Mouse (Mus musculus) T-cell, adult 2 months (primary cell): ENCODE measurements around the gene Emc9.

Experiments used
- DNase-seq: peaks from one replicate; pipeline ENCODE4 v3.0.0; 2022; ENCODE audit warnings: low spot score

The Emc9 gene

GRCm38 (mm10) chr14:55584702-55585565 is at the start of gene Emc9:
Gene Emc9 (minus strand): TSS chr14:55585302.
- peak; percentile 80 for DNase-seq

- peak; percentile 79 for DNase-seq
Measured at GRCm38 (mm10) chr14:55629312-55629711, 44.2 kb upstream of the Emc9 start.

- DNase-seq = no peak
Measured at GRCm38 (mm10) chr14:55628077-55628827, 43.1 kb upstream of the Emc9 start.

GRCm38 (mm10) chr14:55618486-55619195 is 33.5 kb upstream of the Emc9 start:
- peak; percentile 15 for DNase-seq

DNA sequence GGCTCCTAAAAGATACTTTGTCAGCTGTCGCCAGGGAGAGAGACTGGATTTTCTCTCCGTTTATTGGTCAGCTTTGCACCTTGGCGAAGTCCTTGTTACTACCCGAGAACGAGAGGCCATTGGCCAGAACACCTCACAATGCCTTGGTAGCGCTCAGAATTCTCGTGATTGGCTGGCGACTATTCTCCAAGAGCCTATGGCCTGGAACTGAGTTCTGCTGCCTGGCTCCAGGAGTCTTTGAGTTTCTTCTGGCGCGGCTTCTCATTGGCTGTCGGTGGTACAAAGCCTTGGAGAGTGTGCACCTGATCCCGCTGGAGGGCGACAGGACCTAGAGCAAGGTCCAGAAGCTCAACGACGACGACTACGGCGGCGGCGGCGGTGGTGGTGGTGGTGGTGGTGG is 32.7 kb upstream of the Emc9 start, which contains the start of gene Rec8:
Gene Rec8, plus strand, starts transcription at position 216 of the 400 bp plus-strand sequence.
- peak; percentile 10 for DNase-seq

DNA sequence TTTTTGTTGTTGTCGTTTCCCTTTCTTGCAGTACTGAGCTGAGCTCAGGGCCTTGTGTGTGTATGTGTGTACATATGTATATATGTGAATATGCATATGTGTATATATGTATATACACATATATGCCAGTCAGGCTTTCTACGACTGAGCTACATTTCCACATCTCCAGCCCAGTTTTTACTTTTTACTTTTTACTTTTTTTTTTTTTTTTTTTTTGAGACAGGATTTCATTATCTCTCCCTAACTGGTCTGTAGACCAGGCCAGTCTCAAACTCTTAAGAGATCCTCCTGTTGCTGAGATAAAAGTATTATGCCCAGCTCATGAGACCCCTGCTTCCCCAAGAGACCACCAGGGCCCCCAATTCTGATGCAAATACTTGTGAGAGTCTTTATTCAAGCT is 31.7 kb upstream of the Emc9 start:
- no peak for DNase-seq

DNA sequence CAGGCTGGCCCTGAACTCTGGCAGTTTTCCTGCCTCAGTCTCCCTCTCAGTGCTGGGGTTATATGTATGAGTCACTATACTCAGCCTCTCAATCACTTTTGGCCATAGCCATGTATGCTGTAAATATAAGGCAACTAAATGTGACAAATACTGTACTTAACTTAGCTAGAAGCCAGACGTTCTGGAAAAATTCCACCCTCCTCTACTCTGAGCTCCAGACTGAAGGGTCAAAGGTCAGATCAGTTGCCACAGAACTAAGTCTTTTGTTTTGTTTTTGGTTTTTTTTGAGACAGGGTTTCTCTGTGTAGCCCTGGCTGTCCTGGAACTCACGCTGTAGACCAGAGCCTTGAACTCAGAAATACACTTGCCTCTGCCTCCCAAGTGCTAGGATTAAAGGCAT is 30.8 kb upstream of the Emc9 start:
- no peak for DNase-seq

- no peak for DNase-seq
Measured at GRCm38 (mm10) chr14:55614565-55615178, 29.6 kb upstream of the Emc9 start.

DNA sequence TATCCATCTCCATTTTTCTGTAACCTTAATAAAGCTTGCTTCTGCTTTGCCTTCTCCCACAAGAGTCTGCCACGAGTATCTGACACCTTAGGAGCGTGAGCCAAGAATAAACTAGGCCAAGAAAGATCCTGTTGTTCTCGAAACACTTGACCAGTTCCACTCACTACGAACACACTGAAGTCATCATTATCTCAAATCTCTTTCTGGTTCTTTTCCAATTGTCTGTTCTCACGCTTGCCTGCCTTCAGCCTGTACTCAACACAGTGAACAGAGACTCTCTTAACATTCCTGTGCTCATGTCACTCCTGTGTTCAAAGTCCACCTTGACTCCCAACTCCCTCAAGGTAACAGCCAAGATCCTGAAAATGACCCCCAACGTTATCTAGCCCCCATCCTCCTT is 28.2 kb upstream of the Emc9 start:
- DNase-seq = no peak

- no peak for DNase-seq
Measured at GRCm38 (mm10) chr14:55608339-55608738, 23.2 kb upstream of the Emc9 start.

- no peak for DNase-seq
Measured at GRCm38 (mm10) chr14:55605743-55606459, 20.8 kb upstream of the Emc9 start.

DNA sequence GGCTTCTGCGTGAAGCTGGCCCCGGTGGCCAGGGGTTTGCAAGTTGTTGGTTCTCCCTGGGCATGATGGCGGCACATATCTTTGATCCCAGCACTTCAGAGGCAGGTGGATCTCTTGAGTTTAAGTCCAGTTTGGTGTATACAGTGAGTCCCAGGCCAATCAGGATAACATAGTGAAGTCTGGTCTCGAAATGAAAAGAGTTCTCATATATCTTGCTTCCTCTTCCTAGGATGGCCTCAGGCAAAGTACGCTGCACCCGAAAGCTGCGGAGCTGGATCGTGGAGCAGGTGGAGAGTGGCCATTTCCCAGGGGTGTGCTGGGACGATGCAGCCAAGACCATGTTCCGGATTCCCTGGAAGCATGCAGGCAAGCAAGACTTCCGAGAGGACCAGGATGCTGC is 19.7 kb upstream of the Emc9 start:
- DNase-seq = no peak

DNA sequence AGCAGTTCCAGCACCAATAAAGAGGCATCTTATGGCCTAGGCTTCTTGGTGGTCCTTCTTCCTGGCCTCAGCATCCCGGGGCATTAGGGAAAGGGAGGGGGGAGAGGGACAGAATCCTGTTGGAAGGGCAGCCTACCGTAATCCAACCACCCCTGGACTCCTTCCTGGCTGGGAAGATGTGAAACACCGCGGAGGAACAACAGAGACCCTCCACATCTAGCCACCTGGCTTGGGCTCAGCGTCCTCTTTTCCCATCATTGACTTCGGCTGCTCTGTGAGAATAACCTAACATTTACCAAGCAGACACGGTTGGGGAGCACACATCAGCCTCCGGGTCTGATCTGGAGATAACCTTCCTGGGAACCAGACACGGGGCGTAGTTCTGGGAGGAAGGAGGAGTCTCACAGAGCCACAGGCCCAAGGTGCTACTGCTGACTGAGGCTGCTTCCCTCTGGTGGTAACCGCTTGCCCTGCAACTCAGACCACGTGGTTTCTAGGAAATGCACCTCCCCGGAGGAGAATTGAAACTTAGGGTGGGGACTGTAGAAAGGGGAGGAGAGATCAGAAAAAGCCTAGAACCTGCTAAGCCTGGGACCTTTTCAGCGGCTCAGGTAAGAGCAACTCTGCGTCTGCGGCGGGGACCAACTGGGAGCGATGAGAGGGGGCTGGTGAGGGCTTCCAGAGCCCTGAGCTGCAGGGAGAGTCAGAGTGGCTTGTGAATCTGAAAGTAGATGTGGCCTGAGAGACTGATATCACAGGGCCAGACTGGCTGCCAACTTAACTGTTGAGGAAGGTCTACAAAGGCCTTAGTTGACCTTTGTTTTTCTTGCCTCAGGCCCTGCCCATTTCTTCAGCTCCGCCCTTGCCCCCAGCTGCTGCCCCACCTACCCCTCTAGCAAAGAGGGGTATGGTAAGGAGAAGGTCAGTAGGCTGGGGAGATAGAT is 18.8 kb upstream of the Emc9 start:
- DNase-seq = peak; percentile 97

- no peak for DNase-seq
Measured at GRCm38 (mm10) chr14:55603271-55603632, 18.1 kb upstream of the Emc9 start, which contains the start of gene Irf9. Gene Irf9 (plus strand): TSS chr14:55603571.

GRCm38 (mm10) chr14:55598521-55599390 is 13.7 kb upstream of the Emc9 start:
- no peak for DNase-seq

DNA sequence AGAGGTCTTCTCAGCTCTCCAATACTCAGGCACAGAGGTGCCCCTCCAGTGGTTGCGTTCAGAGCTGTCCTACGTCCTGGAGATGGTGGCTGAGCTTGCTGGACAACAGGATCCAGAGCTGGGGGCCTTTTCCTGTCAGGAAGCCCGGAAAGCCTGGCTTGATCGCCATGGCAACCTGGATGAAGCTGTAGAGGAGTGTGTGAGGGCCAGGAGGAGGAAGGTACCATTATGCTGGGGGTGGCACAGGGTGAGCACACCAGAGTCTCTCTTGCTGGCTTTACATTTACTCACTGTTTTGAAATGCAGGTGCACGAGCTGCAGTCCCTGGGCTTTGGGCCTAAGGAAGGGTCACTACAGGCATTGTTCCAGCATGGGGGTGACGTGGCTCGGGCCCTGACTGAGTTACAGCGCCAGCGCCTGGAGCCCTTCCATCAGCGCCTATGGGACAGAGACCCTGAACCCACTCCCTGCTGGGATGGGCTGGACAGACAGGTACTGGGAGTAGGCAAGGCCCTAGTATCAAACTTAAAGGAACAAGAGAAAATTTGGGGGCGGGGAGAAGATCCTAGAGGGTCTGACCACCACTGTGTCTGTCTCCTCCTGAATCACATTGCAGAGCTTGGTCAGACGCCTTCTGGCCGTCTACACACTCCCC is 11.1 kb upstream of the Emc9 start:
- no peak for DNase-seq

DNA sequence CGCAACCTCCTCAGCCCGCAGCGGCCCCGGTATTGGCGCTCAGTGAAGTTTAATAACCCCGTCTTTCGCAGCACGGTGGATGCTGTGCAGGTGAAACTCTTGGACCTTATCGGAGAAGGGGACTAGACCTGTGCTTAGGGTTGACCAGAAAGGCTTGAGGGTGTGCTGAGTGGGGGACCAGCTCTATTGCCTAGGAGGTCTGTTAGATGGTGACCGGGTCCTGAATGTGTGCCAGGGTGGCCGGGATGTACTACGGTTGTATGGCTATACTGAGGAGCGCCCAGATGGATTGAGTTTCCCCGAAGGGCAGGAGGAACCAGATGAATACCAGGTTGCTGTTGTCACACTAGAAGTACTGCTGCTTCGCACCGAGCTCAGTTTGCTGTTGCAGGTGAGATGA is 7.1 kb upstream of the Emc9 start:
- no peak for DNase-seq

GRCm38 (mm10) chr14:55591331-55591891 is 6.3 kb upstream of the Emc9 start, which contains the start of gene Rnf31:
Gene Rnf31 (plus strand): TSS chr14:55591708.
- DNase-seq = peak; percentile 86
